Mouse (Mus musculus): Measurements from ENCODE around the gene Slc9a7. TPM values are rescaled to one million over a fixed set of nuclear protein-coding genes. Genes with fewer than 3 reads are reported as not detected.
A peak's percentile ranks its signal among the peaks of the same experiment; 100 is the strongest.

The Slc9a7 gene
- polyA plus RNA-seq, 1 experiment from 2014 or later = 0.85 TPM

GRCm38 (mm10) chrX:20269980-20270379 is 21.6 kb downstream of the Slc9a7 start:
- no peaks in the 10 kb centered on the region for H3K4me1 ChIP-seq (replicated peaks)
- 73% methylated on average over 3 of the region's 3 CpGs for WGBS
- no peaks in the 10 kb centered on the region for H3K9me3 ChIP-seq
- H3K4me3 ChIP-seq (replicated peaks) = no peak overlapping the region
- ATAC-seq = no peak
- H3K36me3 ChIP-seq = no peaks in the 10 kb centered on the region
- no peaks in the 10 kb centered on the region for H3K27me3 ChIP-seq (replicated peaks)
- no peak overlapping the region for H3K4me2 ChIP-seq (replicated peaks)
- no peak overlapping the region for H3K27ac ChIP-seq
- no peak overlapping the region for H3K9ac ChIP-seq

- no peaks in the 10 kb centered on the region for H3K9me3 ChIP-seq
- ATAC-seq = no peak
- H3K9ac ChIP-seq = no peak overlapping the region
- WGBS = 74% methylated on average over 2 of the region's 2 CpGs
- no peaks in the 10 kb centered on the region for H3K27me3 ChIP-seq (replicated peaks)
- no peaks in the 10 kb centered on the region for H3K4me1 ChIP-seq (replicated peaks)
- H3K27ac ChIP-seq = no peak overlapping the region
- H3K4me3 ChIP-seq (replicated peaks) = no peak overlapping the region
- no peaks in the 10 kb centered on the region for H3K36me3 ChIP-seq
- H3K4me2 ChIP-seq (replicated peaks) = no peak overlapping the region
Observed at GRCm38 (mm10) chrX:20264370-20264769, 27.2 kb downstream of the Slc9a7 start.

GRCm38 (mm10) chrX:20228102-20228501 is 63.5 kb downstream of the Slc9a7 start:
- no peak overlapping the region for H3K9ac ChIP-seq
- H3K4me3 ChIP-seq (replicated peaks) = no peak overlapping the region
- H3K27ac ChIP-seq = no peak overlapping the region
- ATAC-seq = no peak
- no peak overlapping the region for H3K4me2 ChIP-seq (replicated peaks)
- no peaks in the 10 kb centered on the region for H3K36me3 ChIP-seq
- H3K9me3 ChIP-seq = no peaks in the 10 kb centered on the region
- H3K4me1 ChIP-seq (replicated peaks) = no peaks in the 10 kb centered on the region
- no peaks in the 10 kb centered on the region for H3K27me3 ChIP-seq (replicated peaks)

GRCm38 (mm10) chrX:20221486-20221885 is 70.1 kb downstream of the Slc9a7 start:
- no peak overlapping the region for H3K9ac ChIP-seq
- no peak for ATAC-seq
- H3K4me2 ChIP-seq (replicated peaks) = no peak overlapping the region
- no peaks in the 10 kb centered on the region for H3K27me3 ChIP-seq (replicated peaks)
- WGBS = 91% methylated on average over 2 of the region's 2 CpGs
- H3K4me1 ChIP-seq (replicated peaks) = no peaks in the 10 kb centered on the region
- H3K4me3 ChIP-seq (replicated peaks) = no peak overlapping the region
- H3K36me3 ChIP-seq = no peaks in the 10 kb centered on the region
- no peak overlapping the region for H3K27ac ChIP-seq
- H3K9me3 ChIP-seq = no peaks in the 10 kb centered on the region

- no peaks in the 10 kb centered on the region for H3K4me1 ChIP-seq (replicated peaks)
- no peak overlapping the region for H3K4me3 ChIP-seq (replicated peaks)
- H3K4me2 ChIP-seq (replicated peaks) = no peak overlapping the region
Observed at GRCm38 (mm10) chrX:20185616-20186015, 106.0 kb downstream of the Slc9a7 start.

GRCm38 (mm10) chrX:20176792-20177191 is 114.8 kb downstream of the Slc9a7 start:
- Histone ChIP-seq H3K36me3 (no peaks in the 10 kb centered on the region), H3K9me3 (no peaks in the 10 kb centered on the region), H3K4me2 (replicated peaks) (no peak overlapping the region), H3K4me3 (replicated peaks) (no peak overlapping the region), H3K27me3 (replicated peaks) (no peaks in the 10 kb centered on the region), H3K9ac (no peak overlapping the region), H3K27ac (no peak overlapping the region), H3K4me1 (replicated peaks) (no peaks in the 10 kb centered on the region)
- ATAC-seq = no peak
- 79% methylated on average over 1 of the region's 1 CpGs for WGBS

More at GRCm38 (mm10) chrX:20185616-20186015, 106.0 kb downstream of the Slc9a7 start:
- no peak overlapping the region for H3K9ac ChIP-seq
- no peaks in the 10 kb centered on the region for H3K9me3 ChIP-seq
- ATAC-seq = no peak
- no peaks in the 10 kb centered on the region for H3K36me3 ChIP-seq
- H3K27me3 ChIP-seq (replicated peaks) = no peaks in the 10 kb centered on the region
- 65% methylated on average over 3 of the region's 3 CpGs for WGBS
- no peak overlapping the region for H3K27ac ChIP-seq

GRCm38 (mm10) chrX:20168430-20168829 is 123.2 kb downstream of the Slc9a7 start:
- no peak overlapping the region for H3K27ac ChIP-seq
- no peak overlapping the region for H3K9ac ChIP-seq
- no peaks in the 10 kb centered on the region for H3K36me3 ChIP-seq
- no peak overlapping the region for H3K4me3 ChIP-seq (replicated peaks)
- no peak for ATAC-seq
- H3K27me3 ChIP-seq (replicated peaks) = no peaks in the 10 kb centered on the region
- no peaks in the 10 kb centered on the region for H3K4me1 ChIP-seq (replicated peaks)
- no peak overlapping the region for H3K4me2 ChIP-seq (replicated peaks)
- no peaks in the 10 kb centered on the region for H3K9me3 ChIP-seq

- WGBS = 61% methylated on average over 3 of the region's 3 CpGs
- no peak for ATAC-seq
- H3K36me3 ChIP-seq = no peaks in the 10 kb centered on the region
Observed at GRCm38 (mm10) chrX:20164984-20165383, 126.6 kb downstream of the Slc9a7 start.

GRCm38 (mm10) chrX:20162322-20162711 is 129.3 kb downstream of the Slc9a7 start:
- no peak overlapping the region for H3K9ac ChIP-seq
- no peaks in the 10 kb centered on the region for H3K9me3 ChIP-seq
- no peak overlapping the region for H3K4me3 ChIP-seq (replicated peaks)
- peak; percentile 34 for ATAC-seq
- WGBS = 13% methylated on average over 4 of the region's 4 CpGs
- no peak overlapping the region for H3K4me2 ChIP-seq (replicated peaks)
- no peaks in the 10 kb centered on the region for H3K36me3 ChIP-seq
- no peaks in the 10 kb centered on the region for H3K27me3 ChIP-seq (replicated peaks)
- no peaks in the 10 kb centered on the region for H3K4me1 ChIP-seq (replicated peaks)
- no peak overlapping the region for H3K27ac ChIP-seq

More at GRCm38 (mm10) chrX:20164984-20165383, 126.6 kb downstream of the Slc9a7 start:
- no peak overlapping the region for H3K27ac ChIP-seq
- H3K4me2 ChIP-seq (replicated peaks) = no peak overlapping the region
- no peaks in the 10 kb centered on the region for H3K4me1 ChIP-seq (replicated peaks)
- no peak overlapping the region for H3K4me3 ChIP-seq (replicated peaks)
- no peaks in the 10 kb centered on the region for H3K9me3 ChIP-seq
- H3K9ac ChIP-seq = no peak overlapping the region
- H3K27me3 ChIP-seq (replicated peaks) = no peaks in the 10 kb centered on the region

GRCm38 (mm10) chrX:20161687-20162321 is 129.8 kb downstream of the Slc9a7 start:
- H3K4me3 ChIP-seq (replicated peaks) = no peak overlapping the region
- H3K4me2 ChIP-seq (replicated peaks) = no peak overlapping the region
- WGBS = 55% methylated on average over 9 of the region's 9 CpGs
- H3K27ac ChIP-seq = no peak overlapping the region
- ATAC-seq = no peak
- no peak overlapping the region for H3K9ac ChIP-seq
- H3K9me3 ChIP-seq = no peaks in the 10 kb centered on the region
- H3K4me1 ChIP-seq (replicated peaks) = no peaks in the 10 kb centered on the region
- H3K27me3 ChIP-seq (replicated peaks) = no peaks in the 10 kb centered on the region
- H3K36me3 ChIP-seq = no peaks in the 10 kb centered on the region

- no peaks in the 10 kb centered on the region for H3K9me3 ChIP-seq
- no peak overlapping the region for H3K9ac ChIP-seq
- no peaks in the 10 kb centered on the region for H3K36me3 ChIP-seq
- no peak overlapping the region for H3K4me2 ChIP-seq (replicated peaks)
- no peak for ATAC-seq
- no peak overlapping the region for H3K4me3 ChIP-seq (replicated peaks)
- no peaks in the 10 kb centered on the region for H3K27me3 ChIP-seq (replicated peaks)
- WGBS = 62% methylated on average over 1 of the region's 1 CpGs
- no peak overlapping the region for H3K27ac ChIP-seq
- no peaks in the 10 kb centered on the region for H3K4me1 ChIP-seq (replicated peaks)
Observed at GRCm38 (mm10) chrX:20160301-20160700, 131.3 kb downstream of the Slc9a7 start.

- H3K27ac ChIP-seq = no peak overlapping the region
- no peaks in the 10 kb centered on the region for H3K9me3 ChIP-seq
- H3K4me1 ChIP-seq (replicated peaks) = no peaks in the 10 kb centered on the region
- WGBS = 18% methylated on average over 2 of the region's 2 CpGs
- ATAC-seq = no peak
- no peaks in the 10 kb centered on the region for H3K27me3 ChIP-seq (replicated peaks)
- H3K36me3 ChIP-seq = no peaks in the 10 kb centered on the region
- H3K4me3 ChIP-seq (replicated peaks) = no peak overlapping the region
- H3K4me2 ChIP-seq (replicated peaks) = no peak overlapping the region
- no peak overlapping the region for H3K9ac ChIP-seq
Observed at GRCm38 (mm10) chrX:20157519-20157918, 134.1 kb downstream of the Slc9a7 start.

GRCm38 (mm10) chrX:20129466-20129865 is 162.1 kb downstream of the Slc9a7 start:
- H3K27ac ChIP-seq = no peak overlapping the region
- H3K36me3 ChIP-seq = no peaks in the 10 kb centered on the region
- no peaks in the 10 kb centered on the region for H3K9me3 ChIP-seq
- H3K4me2 ChIP-seq (replicated peaks) = no peak overlapping the region
- no peak overlapping the region for H3K9ac ChIP-seq
- no peaks in the 10 kb centered on the region for H3K27me3 ChIP-seq (replicated peaks)
- no peak overlapping the region for H3K4me3 ChIP-seq (replicated peaks)
- 64% methylated on average over 1 of the region's 1 CpGs for WGBS
- ATAC-seq = no peak
- H3K4me1 ChIP-seq (replicated peaks) = no peaks in the 10 kb centered on the region
